Mouse (Mus musculus) heart, embryonic 11.5 days (tissue): ENCODE measurements around the gene Fkbp8. TPM values are rescaled to one million over a fixed set of nuclear protein-coding genes. Genes with fewer than 3 reads are reported as not detected.
A peak's percentile ranks its signal among the peaks of the same experiment; 100 is the strongest.

Experiments
- ATAC-seq: fragments of 200-750 bp; cut with Nextera tagmentation; replicated peaks from 2 replicates; pipeline ENCODE4 v1.8.0; 2017; ENCODE audit warnings: moderate library complexity; ENCODE audit not compliant: insufficient number of reproducible peaks, low FRiP score, low TSS enrichment
- H3K27ac ChIP-seq: fragments of 300-500 bp; sonication (generic); 2 replicates; pipeline ENCODE4 v1.5.1; 2014; ENCODE audit warnings: mild to moderate bottlenecking, low read depth, low read length
- H3K27me3 ChIP-seq: fragments of 300-500 bp; sonication (generic); 2 replicates; pipeline ENCODE4 v1.6.1; 2014; ENCODE audit warnings: mild to moderate bottlenecking, low read length, mixed read lengths; ENCODE audit not compliant: control insufficient read depth, insufficient read depth
- H3K36me3 ChIP-seq: fragments of 300-500 bp; sonication (generic); 2 replicates; pipeline ENCODE4 v1.6.1; 2014; ENCODE audit warnings: mild to moderate bottlenecking, low read length, moderate library complexity, mixed read lengths; ENCODE audit not compliant: control insufficient read depth, insufficient read depth
- H3K4me1 ChIP-seq: fragments of 300-500 bp; sonication (generic); 2 replicates; pipeline ENCODE4 v1.6.1; 2014; ENCODE audit warnings: low read length; ENCODE audit not compliant: control insufficient read depth, insufficient read depth
- H3K4me2 ChIP-seq: fragments of 300-500 bp; sonication (generic); 2 replicates; pipeline ENCODE4 v1.6.1; 2014; ENCODE audit warnings: mild to moderate bottlenecking, moderate library complexity
- H3K4me3 ChIP-seq: fragments of 300-500 bp; sonication (generic); 2 replicates; pipeline ENCODE4 v1.5.1; 2014; ENCODE audit warnings: low read depth, low read length
- H3K9ac ChIP-seq: fragments of 300-500 bp; sonication (generic); 2 replicates; pipeline ENCODE4 v1.6.1; 2014; ENCODE audit warnings: mild to moderate bottlenecking, low read depth, low read length, moderate library complexity
- H3K9me3 ChIP-seq: fragments of 300-500 bp; sonication (generic); replicated peaks from 2 replicates; pipeline ENCODE4 v1.6.1; 2016; ENCODE audit warnings: low read length; ENCODE audit not compliant: control insufficient read depth
- WGBS: fragments of 180-500 bp; shearing (Covaris S2); extraction: QIAGEN DNeasy Blood & Tissue Kit; methylation state at CpG from one replicate; pipeline ENCODE4 v1.1.7; 2014; ENCODE audit not compliant: insufficient replicate concordance; 5-methylcytosine and 5-hydroxymethylcytosine counted together
- polyA plus RNA-seq: library from polyadenylated mRNA; unstranded; fragments of >200 nt; fragmentation: Nextera tagmentation; extraction: Ambion mirVana; gene quantifications from 2 replicates; pipeline ENCODE4 v1.2.1, GENCODE M21; 2014

The Fkbp8 gene
- polyA plus RNA-seq, 1 experiment from 2014 or later: 212 TPM

GRCm38 (mm10) chr8:70517940-70518643 is 9.4 kb upstream of the Fkbp8 start:
- Histone ChIP-seq H3K9me3 (no peaks in the 10 kb centered on the region), H3K27me3 (no peaks in the 10 kb centered on the region), H3K9ac (no peak overlapping the region), H3K4me2 (no peak overlapping the region), H3K4me3 (no peak overlapping the region), H3K27ac (no peak overlapping the region), H3K36me3 (peaks cover 2% of the 10 kb centered on the region; the same call in 1 of the 2 replicates), H3K4me1 (peaks cover 6% of the 10 kb centered on the region; the same call in 1 of the 2 replicates)
- no peak for ATAC-seq
- 73% methylated on average over 10 of the region's 10 CpGs for WGBS

DNA sequence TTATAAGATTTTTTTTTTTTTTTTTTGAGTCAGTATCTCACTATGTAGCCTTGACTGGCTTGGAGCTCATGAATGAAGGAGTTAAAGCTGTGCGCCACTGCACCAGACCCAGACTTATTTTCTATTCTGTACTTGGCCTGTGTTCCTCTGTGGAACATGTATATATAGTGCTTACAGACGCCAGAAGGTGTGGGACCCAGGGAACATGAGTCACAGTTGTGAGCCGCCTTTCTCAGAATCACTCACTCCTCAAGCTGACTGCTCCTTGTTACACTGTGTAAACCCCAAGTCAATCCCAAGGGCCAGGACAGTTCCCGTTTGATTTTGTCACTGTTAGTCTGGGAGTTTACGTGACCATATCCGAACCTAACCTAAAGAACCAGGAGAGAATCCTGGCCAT is 8.5 kb upstream of the Fkbp8 start:
- WGBS: 89% methylated on average over 6 of the region's 6 CpGs
- H3K4me3 ChIP-seq: no peak overlapping the region
- no peak overlapping the region for H3K9ac ChIP-seq
- H3K4me2 ChIP-seq: no peak overlapping the region
- H3K9me3 ChIP-seq: no peaks in the 10 kb centered on the region
- 0 out of 2 replicates have a peak, but pooled peaks cover 6% of the 10 kb centered on the region for H3K4me1 ChIP-seq
- no peak for ATAC-seq
- H3K36me3 ChIP-seq: peaks cover 2% of the 10 kb centered on the region; the same call in 1 of the 2 replicates
- H3K27ac ChIP-seq: no peak overlapping the region
- H3K27me3 ChIP-seq: no peaks in the 10 kb centered on the region

- Histone ChIP-seq H3K4me3 (no peak overlapping the region), H3K4me2 (no peak overlapping the region), H3K27ac (no peak overlapping the region), H3K4me1 (0 out of 2 replicates have a peak, but pooled peaks cover 6% of the 10 kb centered on the region), H3K9ac (no peak overlapping the region), H3K36me3 (peaks cover 2% of the 10 kb centered on the region; the same call in 1 of the 2 replicates), H3K27me3 (no peaks in the 10 kb centered on the region), H3K9me3 (no peaks in the 10 kb centered on the region)
- 64% methylated on average over 2 of the region's 2 CpGs for WGBS
- ATAC-seq: no peak
Measured at GRCm38 (mm10) chr8:70519606-70520005, 7.9 kb upstream of the Fkbp8 start.

DNA sequence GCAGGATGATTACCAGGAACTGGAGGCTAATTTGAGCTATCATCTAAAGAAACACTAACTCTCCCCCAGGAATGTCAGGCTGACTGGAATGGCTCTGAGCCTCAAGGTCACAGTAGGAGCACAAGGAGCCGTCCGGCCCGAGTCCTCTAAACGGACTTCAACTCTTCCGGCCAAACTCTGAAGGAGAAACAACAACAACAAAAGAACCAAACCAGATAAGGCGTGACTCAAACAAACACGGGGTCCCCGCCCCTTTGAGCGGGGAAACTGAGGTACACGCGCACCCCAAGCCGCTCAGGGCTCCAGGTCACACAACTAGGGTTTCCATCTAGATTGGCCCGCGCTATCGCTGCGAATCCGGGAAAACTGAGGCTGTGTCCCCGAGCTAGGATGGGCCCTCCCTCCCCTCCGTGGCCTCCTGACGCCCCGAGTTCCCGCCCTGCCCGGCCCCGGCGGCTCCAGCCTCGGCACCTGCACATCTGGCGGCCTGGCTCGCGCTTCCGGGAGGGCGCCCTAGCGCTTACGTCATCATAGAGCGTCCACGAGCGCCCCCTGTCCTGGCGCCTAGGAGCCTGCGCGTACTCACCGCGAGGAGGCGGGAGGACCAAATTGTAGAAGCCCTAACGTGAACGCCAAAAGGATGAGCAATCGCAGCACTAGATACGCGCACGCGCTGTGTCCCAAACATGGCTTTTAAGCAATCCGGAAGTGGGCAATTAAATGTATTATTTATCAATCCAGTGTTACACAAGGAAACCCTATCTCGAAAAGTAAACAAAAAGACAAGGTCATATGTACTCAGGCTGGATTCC is 4.7 kb upstream of the Fkbp8 start:
- Histone ChIP-seq H3K4me2 (peak overlapping the region; percentile 73), H3K4me1 (peaks cover 15% of the 10 kb centered on the region), H3K36me3 (no peaks in the 10 kb centered on the region; the same call in 1 of the 2 replicates), H3K27me3 (no peaks in the 10 kb centered on the region), H3K27ac (peak overlapping the region; percentile 82), H3K4me3 (peak overlapping the region; percentile 77), H3K9me3 (no peaks in the 10 kb centered on the region), H3K9ac (peak overlapping the region; percentile 90)
- ATAC-seq: peak; percentile 74
- under 1% methylated on average over 51 of the region's 51 CpGs for WGBS

GRCm38 (mm10) chr8:70527111-70527511 is 413 bp upstream of the Fkbp8 start:
- H3K36me3 ChIP-seq: peaks cover 21% of the 10 kb centered on the region
- peak overlapping the region; percentile 68 for H3K4me2 ChIP-seq
- no peaks in the 10 kb centered on the region for H3K9me3 ChIP-seq
- peak overlapping the region; percentile 98 for H3K9ac ChIP-seq
- peak overlapping the region; percentile 91 for H3K4me3 ChIP-seq
- peaks cover 25% of the 10 kb centered on the region for H3K4me1 ChIP-seq
- no peak for ATAC-seq
- no peaks in the 10 kb centered on the region for H3K27me3 ChIP-seq
- H3K27ac ChIP-seq: peak overlapping the region; percentile 1; the same call in 1 of the 2 replicates
- 4% methylated on average over 8 of the region's 8 CpGs for WGBS

GRCm38 (mm10) chr8:70528182-70528797 is 766 bp downstream of the Fkbp8 start:
- Histone ChIP-seq H3K4me3 (peak overlapping the region; percentile 91), H3K4me2 (peak overlapping the region; percentile 68), H3K27ac (peak overlapping the region; percentile 91), H3K36me3 (peaks cover 28% of the 10 kb centered on the region), H3K9ac (peak overlapping the region; percentile 98), H3K9me3 (no peaks in the 10 kb centered on the region), H3K27me3 (no peaks in the 10 kb centered on the region), H3K4me1 (peaks cover 21% of the 10 kb centered on the region)
- no peak for ATAC-seq
- WGBS: 21% methylated on average over 13 of the region's 13 CpGs

DNA sequence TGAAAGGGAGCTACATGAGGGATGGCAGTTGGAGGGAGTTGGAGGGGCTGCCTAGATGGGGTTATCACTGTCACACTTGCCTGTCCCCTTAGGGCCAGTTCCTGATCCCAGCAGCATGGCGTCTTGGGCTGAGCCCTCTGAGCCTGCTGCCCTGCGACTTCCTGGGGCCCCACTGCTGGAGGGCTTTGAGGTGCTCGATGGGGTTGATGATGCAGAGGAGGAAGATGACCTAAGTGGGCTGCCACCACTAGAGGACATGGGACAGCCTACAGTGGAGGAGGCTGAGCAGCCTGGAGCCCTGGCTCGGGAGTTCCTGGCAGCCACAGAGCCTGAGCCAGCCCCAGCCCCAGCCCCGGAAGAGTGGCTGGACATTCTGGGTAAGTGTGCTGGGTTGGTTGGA is 1.8 kb downstream of the Fkbp8 start:
- no peak overlapping the region for H3K27ac ChIP-seq
- no peak overlapping the region for H3K9ac ChIP-seq
- H3K4me1 ChIP-seq: peaks cover 21% of the 10 kb centered on the region
- H3K4me3 ChIP-seq: no peak overlapping the region
- WGBS: 81% methylated on average over 5 of the region's 5 CpGs
- peaks cover 33% of the 10 kb centered on the region for H3K36me3 ChIP-seq
- no peaks in the 10 kb centered on the region for H3K27me3 ChIP-seq
- ATAC-seq: no peak
- H3K9me3 ChIP-seq: no peaks in the 10 kb centered on the region
- H3K4me2 ChIP-seq: peak overlapping the region; percentile 14; the same call in 1 of the 2 replicates

DNA sequence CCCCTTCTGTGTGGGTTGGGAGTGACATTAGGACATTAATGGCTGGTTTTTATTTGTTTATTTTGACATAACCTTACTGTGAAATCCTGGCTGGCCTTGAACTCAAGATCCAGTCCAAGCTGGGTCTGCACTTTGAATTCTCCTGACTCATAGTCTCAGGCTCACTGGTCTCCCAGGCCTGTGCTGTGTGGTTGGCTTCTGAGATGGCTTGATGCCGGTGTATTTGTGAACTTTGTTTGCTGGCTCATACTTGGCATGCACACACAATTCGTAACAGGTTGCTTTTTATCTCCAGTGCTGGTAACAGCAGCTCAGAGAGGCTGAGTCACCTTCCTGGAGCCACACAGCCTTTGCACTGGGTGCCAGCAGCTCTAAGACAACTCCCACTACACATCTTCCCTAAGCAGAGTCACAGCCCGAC is 2.2 kb downstream of the Fkbp8 start:
- Histone ChIP-seq H3K4me3 (no peak overlapping the region), H3K4me2 (no peak overlapping the region; the same call in 1 of the 2 replicates), H3K27me3 (no peaks in the 10 kb centered on the region), H3K36me3 (peaks cover 38% of the 10 kb centered on the region), H3K27ac (no peak overlapping the region), H3K4me1 (peaks cover 23% of the 10 kb centered on the region), H3K9me3 (no peaks in the 10 kb centered on the region), H3K9ac (no peak overlapping the region)
- ATAC-seq: no peak
- 88% methylated on average over 3 of the region's 3 CpGs for WGBS
